Mouse (Mus musculus): ENCODE data around the gene Ddx46. TPM values are rescaled to one million over a fixed set of nuclear protein-coding genes. Genes with fewer than 3 reads are reported as not detected.

Gene Ddx46
- polyA plus RNA-seq, 1 experiment from 2014 or later = 38.0 TPM

GRCm38 (mm10) chr13:55644525-55644924 is 9.7 kb downstream of the Ddx46 start:
- WGBS = 83% methylated on average over 2 of the region's 2 CpGs
- Histone ChIP-seq H3K27me3 (no peaks in the 10 kb centered on the region), H3K36me3 (peaks cover 81% of the 10 kb centered on the region), H3K9ac (no peak overlapping the region), H3K27ac (no peak overlapping the region), H3K4me1 (no peaks in the 10 kb centered on the region), H3K9me3 (replicated peaks) (no peaks in the 10 kb centered on the region), H3K4me2 (no peak overlapping the region), H3K4me3 (replicated peaks) (no peak overlapping the region)
- no peak for ATAC-seq (replicated peaks; ENCODE audit: low FRiP score)

- no peak overlapping the region for H3K27ac ChIP-seq
- H3K36me3 ChIP-seq = peaks cover 100% of the 10 kb centered on the region
- no peaks in the 10 kb centered on the region for H3K9me3 ChIP-seq (replicated peaks)
- no peak overlapping the region for H3K4me3 ChIP-seq (replicated peaks)
- WGBS = 90% methylated on average over 12 of the region's 12 CpGs
- no peak overlapping the region for H3K4me2 ChIP-seq
- no peaks in the 10 kb centered on the region for H3K27me3 ChIP-seq
- no peak overlapping the region for H3K9ac ChIP-seq
- ATAC-seq (replicated peaks; ENCODE audit: low FRiP score) = no peak
- H3K4me1 ChIP-seq = no peaks in the 10 kb centered on the region
Observed at GRCm38 (mm10) chr13:55650098-55650497, 15.3 kb downstream of the Ddx46 start.

GRCm38 (mm10) chr13:55650980-55651379 is 16.2 kb downstream of the Ddx46 start:
- H3K27ac ChIP-seq = no peak overlapping the region
- H3K9ac ChIP-seq = no peak overlapping the region
- ATAC-seq (replicated peaks; ENCODE audit: low FRiP score) = no peak
- no peaks in the 10 kb centered on the region for H3K27me3 ChIP-seq
- no peak overlapping the region for H3K4me3 ChIP-seq (replicated peaks)
- no peaks in the 10 kb centered on the region for H3K4me1 ChIP-seq
- H3K9me3 ChIP-seq (replicated peaks) = no peaks in the 10 kb centered on the region
- H3K4me2 ChIP-seq = no peak overlapping the region
- peaks cover 100% of the 10 kb centered on the region for H3K36me3 ChIP-seq
- 92% methylated on average over 6 of the region's 6 CpGs for WGBS

GRCm38 (mm10) chr13:55668550-55668949 is 33.7 kb downstream of the Ddx46 start:
- no peaks in the 10 kb centered on the region for H3K9me3 ChIP-seq (replicated peaks)
- no peak overlapping the region for H3K4me2 ChIP-seq
- H3K4me1 ChIP-seq = no peaks in the 10 kb centered on the region
- 92% methylated on average over 6 of the region's 6 CpGs for WGBS
- no peak overlapping the region for H3K27ac ChIP-seq
- no peak for ATAC-seq (replicated peaks; ENCODE audit: low FRiP score)
- no peak overlapping the region for H3K9ac ChIP-seq
- peaks cover 95% of the 10 kb centered on the region for H3K36me3 ChIP-seq
- H3K27me3 ChIP-seq = no peaks in the 10 kb centered on the region
- no peak overlapping the region for H3K4me3 ChIP-seq (replicated peaks)

GRCm38 (mm10) chr13:55672711-55673110 is 37.9 kb downstream of the Ddx46 start:
- no peaks in the 10 kb centered on the region for H3K27me3 ChIP-seq
- no peaks in the 10 kb centered on the region for H3K9me3 ChIP-seq (replicated peaks)
- no peak overlapping the region for H3K4me2 ChIP-seq
- no peak overlapping the region for H3K27ac ChIP-seq
- H3K36me3 ChIP-seq = peaks cover 93% of the 10 kb centered on the region
- H3K4me3 ChIP-seq (replicated peaks) = no peak overlapping the region
- WGBS = 90% methylated on average over 6 of the region's 6 CpGs
- H3K4me1 ChIP-seq = no peaks in the 10 kb centered on the region
- H3K9ac ChIP-seq = no peak overlapping the region
- ATAC-seq (replicated peaks; ENCODE audit: low FRiP score) = no peak

- H3K9me3 ChIP-seq (replicated peaks) = no peaks in the 10 kb centered on the region
- H3K27me3 ChIP-seq = no peaks in the 10 kb centered on the region
- H3K36me3 ChIP-seq = peaks cover 94% of the 10 kb centered on the region
- ATAC-seq (replicated peaks; ENCODE audit: low FRiP score) = no peak
- no peak overlapping the region for H3K27ac ChIP-seq
- 64% methylated on average over 8 of the region's 8 CpGs for WGBS
- H3K4me2 ChIP-seq = no peak overlapping the region
- no peak overlapping the region for H3K4me3 ChIP-seq (replicated peaks)
- H3K9ac ChIP-seq = no peak overlapping the region
- H3K4me1 ChIP-seq = no peaks in the 10 kb centered on the region
Observed at GRCm38 (mm10) chr13:55677364-55677763, 42.5 kb downstream of the Ddx46 start.

GRCm38 (mm10) chr13:55682201-55682600 is 47.4 kb downstream of the Ddx46 start:
- Histone ChIP-seq H3K9me3 (replicated peaks) (no peaks in the 10 kb centered on the region), H3K4me1 (no peaks in the 10 kb centered on the region), H3K27me3 (no peaks in the 10 kb centered on the region), H3K36me3 (peaks cover 51% of the 10 kb centered on the region), H3K27ac (no peak overlapping the region), H3K4me2 (no peak overlapping the region), H3K9ac (no peak overlapping the region), H3K4me3 (replicated peaks) (no peak overlapping the region)
- ATAC-seq (replicated peaks; ENCODE audit: low FRiP score) = no peak
- 83% methylated on average over 9 of the region's 9 CpGs for WGBS

- Histone ChIP-seq H3K9ac (no peak overlapping the region), H3K4me1 (no peaks in the 10 kb centered on the region), H3K4me3 (replicated peaks) (no peak overlapping the region), H3K27ac (no peak overlapping the region), H3K36me3 (peaks cover 37% of the 10 kb centered on the region), H3K27me3 (no peaks in the 10 kb centered on the region), H3K4me2 (no peak overlapping the region), H3K9me3 (replicated peaks) (no peaks in the 10 kb centered on the region)
- no peak for ATAC-seq (replicated peaks; ENCODE audit: low FRiP score)
- WGBS = 87% methylated on average over 3 of the region's 3 CpGs
Observed at GRCm38 (mm10) chr13:55683581-55683980, 48.8 kb downstream of the Ddx46 start.

GRCm38 (mm10) chr13:55686107-55686633 is 51.3 kb downstream of the Ddx46 start:
- ATAC-seq (replicated peaks; ENCODE audit: low FRiP score) = no peak
- WGBS = 69% methylated on average over 9 of the region's 9 CpGs
- H3K9ac ChIP-seq = no peak overlapping the region

GRCm38 (mm10) chr13:55687927-55688602 is 53.2 kb downstream of the Ddx46 start:
- Histone ChIP-seq H3K4me3 (replicated peaks) (no peak overlapping the region), H3K9ac (no peak overlapping the region), H3K4me2 (no peak overlapping the region), H3K27ac (no peak overlapping the region), H3K36me3 (no peaks in the 10 kb centered on the region), H3K9me3 (replicated peaks) (no peaks in the 10 kb centered on the region), H3K4me1 (peaks cover 5% of the 10 kb centered on the region; the same call in 1 of the 2 replicates), H3K27me3 (no peaks in the 10 kb centered on the region)
- 38% methylated on average over 4 of the region's 4 CpGs for WGBS
- ATAC-seq (replicated peaks; ENCODE audit: low FRiP score) = no peak

More at GRCm38 (mm10) chr13:55686107-55686633, 51.3 kb downstream of the Ddx46 start:
- H3K9me3 ChIP-seq (replicated peaks) = no peaks in the 10 kb centered on the region
- H3K36me3 ChIP-seq = peaks cover 12% of the 10 kb centered on the region; the same call in 1 of the 2 replicates
- H3K27me3 ChIP-seq = no peaks in the 10 kb centered on the region
- H3K27ac ChIP-seq = no peak overlapping the region
- no peak overlapping the region for H3K4me2 ChIP-seq
- no peaks in the 10 kb centered on the region for H3K4me1 ChIP-seq
- no peak overlapping the region for H3K4me3 ChIP-seq (replicated peaks)

- ATAC-seq (replicated peaks; ENCODE audit: low FRiP score) = peak; percentile 98
- Histone ChIP-seq H3K9me3 (replicated peaks) (no peaks in the 10 kb centered on the region), H3K9ac (peak within 1 kb of the TSS; percentile 99), H3K4me2 (peak within 1 kb of the TSS; percentile 74), H3K27me3 (no peaks in the 10 kb centered on the region), H3K27ac (peak within 1 kb of the TSS; percentile 98), H3K4me1 (peaks cover 22% of the 10 kb centered on the region), H3K4me3 (replicated peaks) (peak within 1 kb of the TSS; percentile 73), H3K36me3 (0 out of 2 replicates have a peak, but pooled peaks cover 3% of the 10 kb centered on the region)
- 1% methylated on average over 51 of the region's 51 CpGs for WGBS
Observed at GRCm38 (mm10) chr13:55692535-55693242, 57.9 kb downstream of the Ddx46 start, which contains the start of gene B230219D22Rik. Gene B230219D22Rik (plus strand): TSS chr13:55693124.

GRCm38 (mm10) chr13:55693243-55693721 is 58.5 kb downstream of the Ddx46 start:
- peak; percentile 84 for ATAC-seq (replicated peaks; ENCODE audit: low FRiP score)

More at GRCm38 (mm10) chr13:55693243-55693721, 58.5 kb downstream of the Ddx46 start:
- H3K9me3 ChIP-seq (replicated peaks) = no peaks in the 10 kb centered on the region
- H3K36me3 ChIP-seq = peaks cover 6% of the 10 kb centered on the region
- peaks cover 22% of the 10 kb centered on the region for H3K4me1 ChIP-seq
- no peaks in the 10 kb centered on the region for H3K27me3 ChIP-seq
- WGBS = under 1% methylated on average over 68 of the region's 70 CpGs
- peak overlapping the region; percentile 99 for H3K9ac ChIP-seq
- H3K4me2 ChIP-seq = peak overlapping the region; percentile 74
- H3K27ac ChIP-seq = peak overlapping the region; percentile 98
- H3K4me3 ChIP-seq (replicated peaks) = peak overlapping the region; percentile 73

Measured in kidney, embryonic 15.5 days (tissue).